Mouse (Mus musculus): ENCODE data around the gene Zfp791. TPM values are rescaled to one million over a fixed set of nuclear protein-coding genes. Genes with fewer than 3 reads are reported as not detected.
"Not testable (repeated sequence)": the region's sequence is repeated elsewhere in the genome, so short reads cannot be mapped to it uniquely, and the experiment has no call there.

Gene Zfp791
- polyA plus RNA-seq, 2 experiments, result 0.77 to 2.4 TPM

DNA sequence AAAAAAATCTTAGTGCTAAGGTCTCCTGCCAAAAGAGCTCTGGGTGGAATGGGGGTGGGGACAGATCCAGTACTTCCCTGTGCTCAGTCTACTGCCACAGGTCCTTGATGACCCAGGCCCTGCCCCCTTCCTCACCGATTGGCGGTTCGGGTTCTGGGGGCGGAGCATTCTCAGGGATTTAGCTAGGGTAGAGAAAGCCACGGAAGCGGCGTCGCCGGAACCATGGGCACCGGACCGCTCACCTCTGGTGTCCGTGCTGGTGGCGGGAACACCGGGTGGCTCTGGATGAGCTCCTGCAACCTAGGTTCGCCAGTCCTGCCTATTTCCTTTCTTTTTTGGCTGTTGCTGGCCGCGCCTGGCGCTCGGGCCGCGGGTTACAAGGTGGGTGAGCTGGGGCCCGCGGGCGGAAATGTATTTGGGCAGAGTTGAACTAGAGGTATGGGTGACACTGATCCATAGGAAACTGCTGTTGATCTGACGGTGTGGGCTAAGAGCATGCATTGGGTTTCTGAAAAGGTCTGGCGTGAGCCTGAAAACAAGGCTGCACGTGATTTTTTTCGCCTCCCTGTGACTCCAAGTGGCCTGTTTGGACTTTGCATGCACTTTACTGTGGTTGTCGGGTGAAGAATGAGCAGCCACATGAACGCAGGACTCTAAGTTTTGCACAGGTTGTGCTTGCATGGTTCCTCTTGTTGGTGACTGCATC is 39.6 kb downstream of the Zfp791 start, which contains the start of gene Man2b1:
TSS of gene Man2b1 (plus strand) at position 163 of the 706 bp plus-strand sequence.
- Histone ChIP-seq H3K36me3 (ENCODE audit: control insufficient read depth, insufficient read depth, low read length) (peaks cover 30% of the 10 kb centered on the region), H3K9ac (ENCODE audit: low read depth, low read length, severe bottlenecking) (peak within 1 kb of the TSS; percentile 61), H3K4me2 (replicated peaks; ENCODE audit: low read depth, low read length, severe bottlenecking) (peak within 1 kb of the TSS; percentile 70), H3K27me3 (ENCODE audit: control insufficient read depth, insufficient read depth, low read length) (no peaks in the 10 kb centered on the region), H3K4me1 (ENCODE audit: control insufficient read depth, insufficient read depth, low read length) (peaks cover 16% of the 10 kb centered on the region), H3K9me3 (ENCODE audit: control insufficient read depth, low read length) (no peaks in the 10 kb centered on the region), H3K4me3 (replicated peaks; ENCODE audit: low read length) (peak within 1 kb of the TSS; percentile 58), H3K27ac (replicated peaks; ENCODE audit: low read depth, low read length) (no peak within 1 kb of the TSS)
- DNase-seq (ENCODE audit: low spot score) (peak; percentile 86), ATAC-seq (ENCODE audit: low FRiP score, low read depth) (peak; percentile 78)
- no peak for TF ChIP-seq POLR2A (IDR thresholded peaks at IDR 0.05; ENCODE audit: borderline replicate concordance, extremely low read depth, insufficient read depth, insufficient read length)
- under 1% methylated on average over 30 of the region's 30 CpGs for WGBS

DNA sequence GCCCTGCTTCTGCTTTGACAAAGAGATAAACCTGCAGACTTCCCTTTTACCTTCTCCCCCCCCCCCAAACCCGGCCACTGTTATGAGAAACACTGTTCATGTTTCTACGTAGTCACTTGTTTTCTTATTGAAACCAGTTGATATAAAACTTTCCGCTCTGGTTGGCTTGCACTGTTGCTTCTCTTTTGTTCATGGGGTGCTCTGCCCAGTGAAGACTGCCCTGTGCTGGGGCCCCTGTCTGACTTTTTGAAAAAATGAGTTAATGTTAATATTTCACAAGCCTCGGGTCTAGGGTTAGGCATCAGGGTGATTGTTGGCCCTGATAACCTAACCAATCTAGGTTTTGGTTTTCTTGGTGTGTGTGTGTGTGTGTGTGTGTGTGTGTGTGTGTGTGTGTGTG is 40.7 kb downstream of the Zfp791 start:
- H3K27me3 ChIP-seq (ENCODE audit: control insufficient read depth, insufficient read depth, low read length); H3K9me3 ChIP-seq (ENCODE audit: control insufficient read depth, low read length); H3K27ac ChIP-seq (replicated peaks; ENCODE audit: low read depth, low read length); H3K4me3 ChIP-seq (replicated peaks; ENCODE audit: low read length); DNase-seq (ENCODE audit: low spot score); H3K9ac ChIP-seq (ENCODE audit: low read depth, low read length, severe bottlenecking); ATAC-seq (ENCODE audit: low FRiP score, low read depth); H3K4me2 ChIP-seq (replicated peaks; ENCODE audit: low read depth, low read length, severe bottlenecking): not testable (repeated sequence)
- 87% methylated on average over 4 of the region's 4 CpGs for WGBS
- Histone ChIP-seq H3K36me3 (ENCODE audit: control insufficient read depth, insufficient read depth, low read length) (peaks cover 27% of the 10 kb centered on the region), H3K4me1 (ENCODE audit: control insufficient read depth, insufficient read depth, low read length) (peaks cover 16% of the 10 kb centered on the region)

DNA sequence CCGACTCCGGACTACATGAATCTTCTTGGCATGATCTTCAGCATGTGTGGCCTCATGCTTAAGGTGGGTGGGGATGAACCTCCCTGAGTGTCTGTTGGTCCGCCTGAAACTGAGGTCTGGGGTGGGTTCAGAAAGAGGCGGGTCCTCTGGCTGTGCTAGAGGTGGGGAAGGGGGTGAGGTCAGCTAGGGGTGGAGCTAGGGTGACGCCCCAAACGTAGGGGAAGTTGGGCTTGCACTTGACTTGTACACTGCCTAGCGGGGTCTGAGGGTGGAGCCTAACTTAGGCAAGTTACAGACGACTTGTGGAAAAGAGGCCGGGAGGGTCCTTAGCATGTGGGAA is 41.7 kb downstream of the Zfp791 start, which contains the start of gene Wdr83:
TSS of gene Wdr83 (minus strand) at position 91 of the 340 bp plus-strand sequence.
- peak; percentile 56; the same call in 1 of the 2 replicates for ATAC-seq (ENCODE audit: low FRiP score, low read depth)
- Histone ChIP-seq H3K27ac (replicated peaks; ENCODE audit: low read depth, low read length) (peak within 1 kb of the TSS; percentile 65), H3K36me3 (ENCODE audit: control insufficient read depth, insufficient read depth, low read length) (peaks cover 23% of the 10 kb centered on the region), H3K4me1 (ENCODE audit: control insufficient read depth, insufficient read depth, low read length) (peaks cover 16% of the 10 kb centered on the region), H3K9ac (ENCODE audit: low read depth, low read length, severe bottlenecking) (peak within 1 kb of the TSS; percentile 71), H3K4me2 (replicated peaks; ENCODE audit: low read depth, low read length, severe bottlenecking) (peak within 1 kb of the TSS; percentile 92), H3K27me3 (ENCODE audit: control insufficient read depth, insufficient read depth, low read length) (no peaks in the 10 kb centered on the region), H3K9me3 (ENCODE audit: control insufficient read depth, low read length) (no peaks in the 10 kb centered on the region), H3K4me3 (replicated peaks; ENCODE audit: low read length) (peak within 1 kb of the TSS; percentile 63)
- no peak for TF ChIP-seq POLR2A (IDR thresholded peaks at IDR 0.05; ENCODE audit: borderline replicate concordance, extremely low read depth, insufficient read depth, insufficient read length)
- DNase-seq (ENCODE audit: low spot score), result peak; percentile 58
- WGBS, result under 1% methylated on average over 9 of the region's 9 CpGs

DNA sequence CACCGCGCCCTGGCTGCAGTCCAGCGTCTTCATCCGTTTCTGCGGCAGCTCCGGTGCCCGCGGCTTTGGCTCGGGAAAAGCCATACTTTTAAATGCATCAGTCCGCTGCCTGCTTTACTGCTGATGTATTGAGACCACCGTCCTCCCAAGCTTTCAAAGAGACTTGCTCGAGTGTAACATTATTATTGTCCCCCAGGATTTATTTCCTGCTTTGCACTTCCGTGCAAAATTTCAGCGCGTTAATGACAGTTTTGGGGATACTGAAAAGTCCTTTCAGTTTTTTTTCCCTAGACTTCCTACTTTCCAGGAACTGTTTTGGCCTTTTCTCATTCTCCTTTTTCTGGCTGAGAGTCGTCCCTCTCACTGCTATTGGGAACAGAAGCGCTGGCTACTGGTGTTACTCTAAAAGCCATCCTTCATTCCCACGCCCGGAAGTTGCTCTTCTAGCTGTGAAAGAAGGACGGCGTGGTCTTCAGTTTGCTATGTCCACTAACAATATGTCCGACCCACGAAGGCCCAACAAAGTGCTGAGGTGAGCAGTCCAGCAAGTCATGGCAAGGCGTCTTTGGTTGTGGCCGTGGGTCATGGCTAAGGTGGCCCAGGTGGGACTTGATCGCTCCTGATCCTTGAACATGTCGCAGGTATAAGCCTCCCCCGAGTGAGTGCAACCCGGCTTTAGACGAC is 42.2 kb downstream of the Zfp791 start, which contains the start of gene Wdr83os:
TSS of gene Wdr83os (plus strand) at position 209 of the 684 bp plus-strand sequence.
- no peak for TF ChIP-seq POLR2A (IDR thresholded peaks at IDR 0.05; ENCODE audit: borderline replicate concordance, extremely low read depth, insufficient read depth, insufficient read length)

DNA sequence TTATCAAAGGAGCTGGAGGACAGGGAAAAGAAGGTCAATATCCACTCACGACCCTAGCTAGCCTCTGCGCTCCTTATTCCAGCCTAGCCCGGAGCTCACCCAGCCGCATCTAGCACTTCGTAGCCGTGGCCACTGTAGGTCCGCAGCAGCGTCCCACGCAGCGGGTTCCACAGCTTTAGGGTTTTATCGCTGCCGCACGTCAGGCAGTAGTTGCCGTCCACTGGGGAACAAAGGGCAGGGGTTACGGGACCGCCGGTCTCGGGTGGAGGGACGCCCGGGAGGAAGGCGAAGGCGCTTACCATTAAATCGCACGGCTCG is 42.7 kb downstream of the Zfp791 start:
- Histone ChIP-seq H3K4me3 (replicated peaks; ENCODE audit: low read length) (peak overlapping the region; percentile 63), H3K27ac (replicated peaks; ENCODE audit: low read depth, low read length) (no peak overlapping the region; the same call in 1 of the 2 replicates), H3K27me3 (ENCODE audit: control insufficient read depth, insufficient read depth, low read length) (no peaks in the 10 kb centered on the region), H3K9me3 (ENCODE audit: control insufficient read depth, low read length) (no peaks in the 10 kb centered on the region), H3K36me3 (ENCODE audit: control insufficient read depth, insufficient read depth, low read length) (peaks cover 27% of the 10 kb centered on the region), H3K4me1 (ENCODE audit: control insufficient read depth, insufficient read depth, low read length) (peaks cover 16% of the 10 kb centered on the region), H3K9ac (ENCODE audit: low read depth, low read length, severe bottlenecking) (peak overlapping the region; percentile 71), H3K4me2 (replicated peaks; ENCODE audit: low read depth, low read length, severe bottlenecking) (peak overlapping the region; percentile 92)
- TF ChIP-seq POLR2A (IDR thresholded peaks at IDR 0.05; ENCODE audit: borderline replicate concordance, extremely low read depth, insufficient read depth, insufficient read length), result no peak
- DNase-seq (ENCODE audit: low spot score) (no peak), ATAC-seq (ENCODE audit: low FRiP score, low read depth) (no peak)
- WGBS, result under 1% methylated on average over 24 of the region's 25 CpGs

More for the DNA sequence above, 42.2 kb downstream of the Zfp791 start, which contains the start of gene Wdr83os:
- H3K9me3 ChIP-seq (ENCODE audit: control insufficient read depth, low read length), result no peaks in the 10 kb centered on the region
- peaks cover 27% of the 10 kb centered on the region for H3K36me3 ChIP-seq (ENCODE audit: control insufficient read depth, insufficient read depth, low read length)
- no peaks in the 10 kb centered on the region for H3K27me3 ChIP-seq (ENCODE audit: control insufficient read depth, insufficient read depth, low read length)
- H3K4me3 ChIP-seq (replicated peaks; ENCODE audit: low read length), result peak within 1 kb of the TSS; percentile 63
- H3K4me1 ChIP-seq (ENCODE audit: control insufficient read depth, insufficient read depth, low read length), result peaks cover 16% of the 10 kb centered on the region
- under 1% methylated on average over 30 of the region's 30 CpGs for WGBS
- peak; percentile 34; the same call in 1 of the 2 replicates for ATAC-seq (ENCODE audit: low FRiP score, low read depth)
- peak within 1 kb of the TSS; percentile 65 for H3K27ac ChIP-seq (replicated peaks; ENCODE audit: low read depth, low read length)
- peak within 1 kb of the TSS; percentile 92 for H3K4me2 ChIP-seq (replicated peaks; ENCODE audit: low read depth, low read length, severe bottlenecking)
- peak within 1 kb of the TSS; percentile 71 for H3K9ac ChIP-seq (ENCODE audit: low read depth, low read length, severe bottlenecking)
- peak; percentile 75 for DNase-seq (ENCODE audit: low spot score)

Measured in limb, embryonic 14.5 days (tissue).